ENCODE assay signal across 14 mouse cellular contexts in the genomic region with DNA sequence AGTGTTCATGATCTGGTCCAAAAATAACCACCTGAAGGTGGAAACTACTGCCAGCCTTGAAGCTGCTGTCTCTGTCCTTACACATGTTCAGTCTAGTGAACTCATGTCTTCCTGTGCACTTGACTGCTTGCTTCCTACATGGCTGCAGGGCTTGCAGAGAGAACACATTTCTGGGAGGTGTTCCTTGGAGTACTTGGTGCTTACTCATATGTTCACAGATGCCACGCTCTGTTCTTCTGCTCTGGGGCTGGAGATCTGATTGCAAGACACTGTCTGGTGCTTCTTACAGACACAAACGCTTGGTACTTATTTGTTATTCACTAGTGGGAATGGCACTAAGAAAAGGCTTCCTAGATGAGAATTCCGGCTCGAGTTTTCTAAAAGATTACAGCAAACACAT. TPM values are rescaled to one million over a fixed set of nuclear protein-coding genes. Genes with fewer than 3 reads are reported as not detected.
"Had no signal": no experiment of that assay in that cellular context is flagged by ENCODE, and none has a peak within 500 bp of the region (broad histone marks: within the 10 kb centered on the region; RNA-seq: fewer than 3 reads in every experiment).

No protein-coding gene starts in this region.

- DNase-seq: lung, adult 18-20 months; lung, embryonic 14.5 days; lung, postnatal 10 days; lung, postnatal 4 days; midbrain, embryonic 14.5 days; retina, postnatal 1 day; right cerebral cortex, adult 18-20 months; right cerebral cortex, postnatal 25 days; right cerebral cortex, postnatal 4 days; spleen, adult 18-20 months; thymus, adult 18-20 months; thymus, postnatal 14 days; thymus, postnatal 36 days had no signal

RNA-seq across cellular contexts. Expression of a gene that starts 54.5 kb away (rescaled TPM):
- total RNA-seq: megakaryocyte-erythroid progenitor cell, adult 5-6 weeks had no signal
